Mouse (Mus musculus): ENCODE measurements around the gene Mdm2. TPM values are rescaled to one million over a fixed set of nuclear protein-coding genes. Genes with fewer than 3 reads are reported as not detected.

Mdm2 gene
- polyA plus RNA-seq, 1 experiment from 2014 or later, result 52.5 TPM

DNA sequence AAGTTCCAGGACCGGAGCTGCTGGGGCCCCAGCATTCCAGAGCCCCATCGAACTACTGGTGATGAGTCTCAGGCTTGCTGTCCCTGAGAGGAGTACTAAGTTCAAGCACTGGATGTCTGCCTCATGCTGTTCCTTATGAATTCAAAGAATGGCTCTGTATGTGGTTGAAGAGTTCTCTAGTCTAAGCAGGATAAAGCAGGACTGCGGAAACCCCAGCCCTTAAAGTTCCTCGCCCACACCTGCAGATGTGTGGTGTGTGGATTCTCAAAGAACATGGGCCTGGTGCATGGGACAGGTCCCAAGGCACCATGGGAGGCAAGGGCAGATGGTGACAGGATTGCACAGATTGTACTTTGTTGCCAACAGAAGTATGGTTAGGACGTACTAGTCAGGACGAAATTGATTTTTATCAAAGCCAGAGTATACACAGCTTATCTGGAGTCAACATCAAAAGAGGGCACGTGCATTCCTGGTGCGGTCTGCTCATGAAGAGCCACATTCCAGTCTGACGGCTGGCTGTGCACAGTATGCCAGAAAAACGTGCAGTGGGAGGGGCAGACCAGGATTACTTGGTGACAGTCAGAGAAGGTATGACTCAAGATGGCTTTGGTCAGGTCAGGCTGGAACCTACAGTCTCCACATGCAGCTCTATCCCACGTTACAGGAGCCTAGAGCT lies 18.7 kb upstream of the Mdm2 start:
- Histone ChIP-seq H3K9me3 (no peaks in the 10 kb centered on the region), H3K27me3 (no peaks in the 10 kb centered on the region), H3K4me2 (no peak overlapping the region), H3K4me1 (replicated peaks) (no peaks in the 10 kb centered on the region), H3K9ac (no peak overlapping the region), H3K4me3 (no peak overlapping the region), H3K27ac (replicated peaks) (no peak overlapping the region), H3K36me3 (no peaks in the 10 kb centered on the region)
- 84% methylated on average over 11 of the region's 11 CpGs for WGBS
- no peak for ATAC-seq (ENCODE audit: low FRiP score, low read depth)

DNA sequence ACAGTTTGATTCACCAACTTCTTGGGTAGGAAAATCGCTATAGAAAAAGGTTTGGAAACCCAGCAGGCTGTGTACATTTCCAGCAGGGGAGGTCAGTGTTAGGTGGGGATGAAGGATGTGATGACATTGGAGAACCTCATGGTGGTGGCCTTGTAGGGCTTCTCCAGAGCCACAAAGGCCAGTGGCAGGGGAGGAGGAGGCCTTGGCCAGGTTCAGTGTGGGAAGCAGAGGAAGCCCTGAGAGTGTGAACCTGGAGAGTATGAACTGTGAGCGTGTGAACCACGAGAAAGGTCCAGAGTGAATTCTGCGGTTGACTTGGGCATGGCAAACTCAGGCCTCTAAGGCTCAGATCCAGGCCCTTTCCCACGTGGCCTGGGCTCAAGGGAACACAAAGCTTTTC lies 18.0 kb upstream of the Mdm2 start:
- no peak overlapping the region for H3K9ac ChIP-seq
- H3K27me3 ChIP-seq, result no peaks in the 10 kb centered on the region
- no peak overlapping the region for H3K27ac ChIP-seq (replicated peaks)
- H3K4me3 ChIP-seq, result no peak overlapping the region
- H3K4me1 ChIP-seq (replicated peaks), result no peaks in the 10 kb centered on the region
- WGBS, result 87% methylated on average over 5 of the region's 5 CpGs
- no peaks in the 10 kb centered on the region for H3K9me3 ChIP-seq
- ATAC-seq (ENCODE audit: low FRiP score, low read depth), result no peak
- no peak overlapping the region for H3K4me2 ChIP-seq
- H3K36me3 ChIP-seq, result no peaks in the 10 kb centered on the region

- Histone ChIP-seq H3K27ac (replicated peaks) (no peak overlapping the region), H3K4me2 (no peak overlapping the region), H3K4me1 (replicated peaks) (no peaks in the 10 kb centered on the region), H3K4me3 (no peak overlapping the region), H3K9me3 (no peaks in the 10 kb centered on the region), H3K36me3 (no peaks in the 10 kb centered on the region), H3K27me3 (no peaks in the 10 kb centered on the region), H3K9ac (no peak overlapping the region)
- WGBS, result 81% methylated on average over 9 of the region's 9 CpGs
- no peak for ATAC-seq (ENCODE audit: low FRiP score, low read depth)
These were observed 17.1 kb upstream of the Mdm2 start for GRCm38 (mm10) chr10:117727518-117728110.

GRCm38 (mm10) chr10:117726888-117727385 lies 16.4 kb upstream of the Mdm2 start:
- no peak overlapping the region for H3K9ac ChIP-seq
- H3K27me3 ChIP-seq, result no peaks in the 10 kb centered on the region
- no peak overlapping the region for H3K4me2 ChIP-seq
- H3K9me3 ChIP-seq, result no peaks in the 10 kb centered on the region
- no peak for ATAC-seq (ENCODE audit: low FRiP score, low read depth)
- no peaks in the 10 kb centered on the region for H3K36me3 ChIP-seq
- no peak overlapping the region for H3K27ac ChIP-seq (replicated peaks)
- WGBS, result 98% methylated on average over 4 of the region's 4 CpGs
- H3K4me1 ChIP-seq (replicated peaks), result no peaks in the 10 kb centered on the region
- no peak overlapping the region for H3K4me3 ChIP-seq

GRCm38 (mm10) chr10:117726350-117726749 lies 15.8 kb upstream of the Mdm2 start:
- no peak overlapping the region for H3K27ac ChIP-seq (replicated peaks)
- H3K9me3 ChIP-seq, result no peaks in the 10 kb centered on the region
- no peaks in the 10 kb centered on the region for H3K27me3 ChIP-seq
- H3K4me2 ChIP-seq, result no peak overlapping the region
- WGBS, result 94% methylated on average over 4 of the region's 4 CpGs
- no peaks in the 10 kb centered on the region for H3K4me1 ChIP-seq (replicated peaks)
- no peak for ATAC-seq (ENCODE audit: low FRiP score, low read depth)
- H3K36me3 ChIP-seq, result no peaks in the 10 kb centered on the region
- no peak overlapping the region for H3K9ac ChIP-seq
- H3K4me3 ChIP-seq, result no peak overlapping the region

GRCm38 (mm10) chr10:117725671-117726070 lies 15.1 kb upstream of the Mdm2 start:
- Histone ChIP-seq H3K27me3 (no peaks in the 10 kb centered on the region), H3K4me2 (no peak overlapping the region), H3K36me3 (no peaks in the 10 kb centered on the region), H3K9ac (no peak overlapping the region), H3K4me1 (replicated peaks) (no peaks in the 10 kb centered on the region), H3K27ac (replicated peaks) (no peak overlapping the region), H3K9me3 (no peaks in the 10 kb centered on the region), H3K4me3 (no peak overlapping the region)
- ATAC-seq (ENCODE audit: low FRiP score, low read depth), result no peak
- WGBS, result 84% methylated on average over 7 of the region's 7 CpGs

DNA sequence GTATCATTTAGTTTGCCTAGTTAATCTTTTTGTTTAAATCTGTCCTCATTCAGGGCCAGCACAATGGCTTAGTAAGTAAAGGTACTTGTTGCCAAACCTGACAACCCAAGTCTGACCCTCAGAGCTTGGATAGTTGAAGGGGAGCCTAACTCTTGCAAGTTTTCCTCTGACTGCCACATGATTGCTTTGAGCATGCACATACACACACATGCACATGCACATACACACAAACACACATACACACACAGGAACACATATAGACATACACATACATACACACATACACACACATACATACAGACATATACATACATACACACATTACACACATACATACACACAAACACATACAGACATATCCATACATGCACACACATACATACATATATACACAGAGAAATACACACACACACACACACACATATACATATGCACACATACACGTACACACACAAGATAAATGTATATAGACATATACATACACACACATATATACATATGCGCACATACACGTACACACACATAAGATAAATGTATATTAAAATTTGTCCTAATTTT lies 14.3 kb upstream of the Mdm2 start:
- no peaks in the 10 kb centered on the region for H3K36me3 ChIP-seq
- H3K4me1 ChIP-seq (replicated peaks), result no peaks in the 10 kb centered on the region
- no peak overlapping the region for H3K4me3 ChIP-seq
- no peak for ATAC-seq (ENCODE audit: low FRiP score, low read depth)
- H3K9ac ChIP-seq, result no peak overlapping the region
- H3K27me3 ChIP-seq, result no peaks in the 10 kb centered on the region
- H3K27ac ChIP-seq (replicated peaks), result no peak overlapping the region
- H3K9me3 ChIP-seq, result no peaks in the 10 kb centered on the region
- no peak overlapping the region for H3K4me2 ChIP-seq
- 91% methylated on average over 3 of the region's 3 CpGs for WGBS

GRCm38 (mm10) chr10:117724136-117724718 lies 13.7 kb upstream of the Mdm2 start:
- no peak overlapping the region for H3K27ac ChIP-seq (replicated peaks)
- no peak overlapping the region for H3K9ac ChIP-seq
- ATAC-seq (ENCODE audit: low FRiP score, low read depth), result no peak
- WGBS, result 85% methylated on average over 5 of the region's 5 CpGs
- H3K4me2 ChIP-seq, result no peak overlapping the region
- H3K27me3 ChIP-seq, result no peaks in the 10 kb centered on the region
- no peaks in the 10 kb centered on the region for H3K9me3 ChIP-seq
- H3K4me1 ChIP-seq (replicated peaks), result no peaks in the 10 kb centered on the region
- H3K36me3 ChIP-seq, result no peaks in the 10 kb centered on the region
- H3K4me3 ChIP-seq, result no peak overlapping the region

DNA sequence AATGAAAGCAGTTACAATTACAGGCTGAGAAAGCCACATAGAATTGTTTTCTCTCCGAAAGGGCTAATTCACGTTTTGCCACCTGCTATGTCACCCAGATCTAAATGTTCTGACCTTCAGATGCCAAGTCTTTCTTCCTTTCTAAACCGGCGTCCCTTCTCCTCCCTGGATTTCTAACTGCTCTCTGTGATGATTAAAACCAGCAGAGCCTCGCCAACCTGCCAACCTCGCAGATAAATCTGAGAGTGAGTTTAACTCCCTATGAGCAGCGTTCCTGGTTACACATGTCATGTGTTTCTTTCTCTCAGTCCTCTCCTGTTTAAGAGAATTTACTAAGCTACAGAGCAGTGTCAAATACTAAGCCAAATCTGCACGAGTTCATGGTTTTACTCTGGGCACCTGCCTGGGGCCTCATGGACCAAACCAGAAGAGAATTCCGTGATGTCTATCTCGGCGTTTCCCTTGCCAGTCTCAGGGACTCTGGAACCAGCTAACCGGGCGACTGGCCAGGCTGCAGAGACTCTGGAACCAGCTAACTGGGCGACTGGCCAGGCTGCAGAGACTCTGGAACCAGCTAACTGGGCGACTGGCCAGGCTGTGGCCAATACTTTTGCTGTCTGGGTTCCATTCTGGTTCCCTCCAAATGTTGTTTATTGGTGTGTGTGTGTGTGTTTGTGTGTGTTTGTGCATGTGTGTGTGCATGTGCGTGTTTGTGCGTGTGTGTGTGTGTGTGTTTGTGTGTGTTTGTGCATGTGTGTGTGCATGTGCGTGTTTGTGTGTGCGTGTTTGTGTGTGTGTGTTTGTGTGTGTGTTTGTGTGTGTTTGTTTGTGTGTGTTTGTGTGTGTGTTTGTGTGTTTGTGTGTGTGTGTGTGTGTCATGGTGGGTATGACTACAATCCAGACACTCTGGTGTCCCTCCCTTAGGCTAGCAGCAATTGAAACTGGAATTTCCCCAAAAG lies 7.9 kb upstream of the Mdm2 start:
- Histone ChIP-seq H3K4me1 (replicated peaks) (no peaks in the 10 kb centered on the region), H3K9ac (no peak overlapping the region), H3K27me3 (no peaks in the 10 kb centered on the region), H3K4me2 (no peak overlapping the region), H3K36me3 (no peaks in the 10 kb centered on the region), H3K9me3 (no peaks in the 10 kb centered on the region), H3K4me3 (no peak overlapping the region), H3K27ac (replicated peaks) (no peak overlapping the region)
- 65% methylated on average over 19 of the region's 19 CpGs for WGBS
- no peak for ATAC-seq (ENCODE audit: low FRiP score, low read depth)

GRCm38 (mm10) chr10:117717583-117717982 lies 7.0 kb upstream of the Mdm2 start:
- no peak for ATAC-seq (ENCODE audit: low FRiP score, low read depth)
- Histone ChIP-seq H3K9me3 (no peaks in the 10 kb centered on the region), H3K9ac (no peak overlapping the region), H3K4me3 (no peak overlapping the region), H3K36me3 (no peaks in the 10 kb centered on the region), H3K27ac (replicated peaks) (no peak overlapping the region), H3K4me2 (no peak overlapping the region), H3K4me1 (replicated peaks) (no peaks in the 10 kb centered on the region), H3K27me3 (no peaks in the 10 kb centered on the region)
- WGBS, result 17% methylated on average over 4 of the region's 4 CpGs

DNA sequence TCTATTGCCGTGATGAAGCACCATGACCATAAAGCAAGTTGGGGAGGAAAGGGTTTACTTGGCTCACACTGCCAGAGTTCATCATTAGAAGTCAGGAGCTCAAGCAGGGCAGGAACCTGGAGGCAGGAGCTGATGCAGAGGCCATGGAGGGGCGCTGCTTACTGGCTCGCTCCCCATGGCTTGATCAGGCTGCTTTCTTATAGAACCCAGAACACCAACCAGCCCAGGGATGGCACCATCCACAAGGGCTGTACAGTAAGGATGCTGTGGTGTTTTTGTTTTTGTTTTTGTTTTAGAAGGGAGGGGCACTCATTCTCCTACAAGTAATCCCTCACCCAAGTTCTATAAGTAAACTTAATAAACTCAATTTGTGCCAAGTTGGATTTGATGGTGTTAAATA lies 6.1 kb upstream of the Mdm2 start:
- Histone ChIP-seq H3K9ac (no peak overlapping the region), H3K4me3 (no peak overlapping the region), H3K27me3 (no peaks in the 10 kb centered on the region), H3K27ac (replicated peaks) (no peak overlapping the region), H3K4me1 (replicated peaks) (no peaks in the 10 kb centered on the region), H3K9me3 (no peaks in the 10 kb centered on the region), H3K36me3 (no peaks in the 10 kb centered on the region), H3K4me2 (no peak overlapping the region)
- 88% methylated on average over 3 of the region's 3 CpGs for WGBS
- no peak for ATAC-seq (ENCODE audit: low FRiP score, low read depth)

Measured in hindbrain, embryonic 15.5 days (tissue).